In genomic region chr6:67035388-67036299, GRCm38 (mm10) we compare ENCODE assay signal across 8 mouse cellular contexts. TPM values are rescaled to one million over a fixed set of nuclear protein-coding genes. Genes with fewer than 3 reads are reported as not detected.
A peak's percentile ranks its signal among the peaks of the same experiment; 100 is the strongest.
DNase-seq lines count a peak whose midpoint lies in the region; ATAC-seq lines count a peak whose summit lies in the region.

No protein-coding gene starts in this region.

- H3K4me3 ChIP-seq in heart, embryonic 13.5 days = peak overlapping the region; percentile 87

- H3K9me3 ChIP-seq in heart, embryonic 13.5 days = no peaks in the 10 kb centered on the region

- WGBS in heart, embryonic 13.5 days = 27% methylated on average over 19 of the region's 19 CpGs

- DNase-seq in adrenal gland, adult 2 months = peak; percentile 48
- DNase-seq in adrenal gland, postnatal 4 days (ENCODE audit: low spot score in 2 of 2) = no peak
- DNase-seq in c-Kit-negative CD71-positive TER-119-positive erythroid progenitor cells, embryonic 14.5 days (ENCODE audit: low read depth, low spot score) = peak; percentile 64
- DNase-seq in kidney, postnatal 4 days = peak; percentile 37 to 51
- DNase-seq in mesoderm, embryonic 11.5 days (ENCODE audit: low read depth, low spot score) = peak; percentile 42
- DNase-seq in yolk sac, embryonic 10.5 days (ENCODE audit: low spot score) = peak; percentile 43

- 0 out of 2 replicates have a peak, but pooled peaks cover 5% of the 10 kb centered on the region for H3K27me3 ChIP-seq in heart, embryonic 13.5 days (replicated peaks)

- peak overlapping the region; percentile 96 for H3K4me2 ChIP-seq in heart, embryonic 13.5 days

- ATAC-seq in heart, embryonic 13.5 days (ENCODE audit: extremely low read depth, insufficient number of reproducible peaks, low FRiP score, low TSS enrichment) = no peak
- ATAC-seq in inflammation-experienced regulatory T-cells, adult 6 months = no peak

- peaks cover 14% of the 10 kb centered on the region for H3K4me1 ChIP-seq in heart, embryonic 13.5 days

- H3K27ac ChIP-seq in heart, embryonic 13.5 days (replicated peaks) = peak overlapping the region; percentile 91

- no peaks in the 10 kb centered on the region for H3K36me3 ChIP-seq in heart, embryonic 13.5 days

- peak overlapping the region; percentile 92 for H3K9ac ChIP-seq in heart, embryonic 13.5 days

RNA-seq across cellular contexts. Expression of gene Gadd45a, which starts 1.6 kb away (rescaled TPM):
- 10 to 100 TPM; 15.3 to 51.4 TPM for total RNA-seq in adrenal gland, adult 2 months (2021)
- 77.3 and 93.9 TPM in 2 replicates for polyA plus RNA-seq in adrenal gland, adult 2 months (2012; rRNA removed)
- 10 to 100 TPM; 18.1 to 21.9 TPM for total RNA-seq in adrenal gland, postnatal 4 days (2021)
- polyA plus RNA-seq in heart, embryonic 13.5 days (2015; fragmentation: Nextera tagmentation; extraction: Ambion mirVana) = 9.4 and 11.0 TPM in 2 replicates
- polyA plus RNA-seq in inflammation-experienced regulatory T-cells, adult 6 months (2017; shearing (Covaris generic)) = 1 to 10 TPM; 5.2 to 6.5 (median 5.3) TPM

Comparison
In these comparisons a context has a peak if more than half of its experiments do, and no peak if none do; other contexts are left out.
1. DNase-seq: peak in adrenal gland, adult 2 months (single experiment), c-Kit-negative CD71-positive TER-119-positive erythroid progenitor cells, embryonic 14.5 days (single experiment), kidney, postnatal 4 days (2 of 2), mesoderm, embryonic 11.5 days (single experiment) and yolk sac, embryonic 10.5 days (single experiment); none in adrenal gland, postnatal 4 days (0 of 2).